Mouse (Mus musculus) cortical plate, adult 2 months (tissue): Measurements from ENCODE around the gene Cops2.

ENCODE experiments used
- CTCF ChIP-seq: fragments of 200-500 bp; IDR thresholded peaks from 2 replicates; pipeline ENCODE4 v1.5.1; 2011; ENCODE audit warnings: mild to moderate bottlenecking, control low read depth, low read length; ENCODE audit not compliant: insufficient read depth; ENCODE audit errors: extremely low read depth
- POLR2A ChIP-seq: fragments of 200-500 bp; IDR thresholded peaks from 2 replicates; pipeline ENCODE4 v1.6.1; 2011; ENCODE audit warnings: mild to moderate bottlenecking, low read length, control low read depth; ENCODE audit not compliant: insufficient read depth; ENCODE audit errors: extremely low read depth

DNA sequence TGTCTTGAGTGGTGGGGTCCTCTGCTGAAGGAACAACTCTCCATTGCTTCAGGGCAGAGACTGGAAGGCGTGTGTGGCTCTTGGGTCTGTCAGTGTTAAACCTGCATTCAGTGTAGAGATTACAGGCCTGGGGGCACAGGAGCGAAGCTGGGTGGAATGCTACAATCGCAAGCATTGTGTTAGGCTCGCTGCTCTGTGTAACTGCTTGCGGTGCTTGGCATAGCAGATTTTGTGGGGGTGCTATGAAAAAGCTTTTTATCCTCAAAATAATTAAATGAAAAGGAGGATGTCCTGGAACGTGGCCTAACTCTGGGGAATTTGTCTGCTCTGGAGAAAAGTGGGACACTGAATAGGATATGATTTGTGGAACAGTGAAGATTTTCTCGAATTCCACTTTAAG, 49.4 kb downstream of the Cops2 start:
- no peak for TF ChIP-seq POLR2A
- no peak for TF ChIP-seq CTCF
